13 mouse cellular contexts compared by ENCODE assay signal in the genomic region with DNA sequence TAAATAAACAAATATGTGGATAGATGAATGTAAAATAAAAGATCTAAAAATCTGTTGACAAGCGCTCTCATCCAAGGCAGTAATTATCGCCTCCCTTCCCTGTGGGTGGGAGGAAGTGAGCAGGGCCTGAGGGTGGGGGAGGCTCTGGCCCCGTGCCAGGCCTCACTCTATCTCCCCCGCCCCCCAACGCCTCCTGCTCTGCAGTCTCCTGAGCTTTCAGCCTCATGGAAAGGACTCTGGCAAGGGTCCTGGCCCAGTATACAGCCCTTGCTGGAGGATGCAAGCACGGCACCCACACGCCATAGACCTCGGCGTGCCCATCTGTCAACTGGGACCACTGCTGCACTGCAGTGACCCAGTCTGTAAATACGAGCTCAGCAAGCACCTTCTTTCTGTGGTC.
DNase-seq lines count a peak whose midpoint lies in the region.
"Had no signal": no experiment of that assay in that cellular context is flagged by ENCODE, and none has a peak within 500 bp of the region (broad histone marks: within the 10 kb centered on the region; RNA-seq: fewer than 3 reads in every experiment).

No protein-coding gene starts in this region.

- DNase-seq in kidney, postnatal 10 days, result peak; percentile 7
- DNase-seq in kidney, postnatal 25 days, result no peak
- DNase-seq in brain, adult 2 months (ENCODE audit: low read depth, low spot score), result peak; percentile 68
- peak; percentile 39 to 48 for DNase-seq in frontal cortex, postnatal 10 days (ENCODE audit: low spot score in 2 of 2)
- peak; percentile 63 for DNase-seq in right cerebral cortex, adult 18-20 months
- DNase-seq in thymus, postnatal 14 days, result no peak
- no peak for DNase-seq in cerebellum, adult 11-12 months
- DNase-seq: cerebellum, adult 8-10 months; embryo, embryonic 11 days; gastrocnemius, postnatal 36 days; kidney, adult 2 months; liver, embryonic 13.5 days; thymus, adult 2 months had no signal

Comparison
In these comparisons a context has a peak if more than half of its experiments do, and no peak if none do; other contexts are left out.
1. DNase-seq: peak in kidney, postnatal 10 days (single experiment), brain, adult 2 months (single experiment), frontal cortex, postnatal 10 days (2 of 2) and right cerebral cortex, adult 18-20 months (single experiment); none in kidney, postnatal 25 days (0 of 2), thymus, postnatal 14 days (single experiment) and cerebellum, adult 11-12 months (single experiment).